Mouse (Mus musculus) neutrophil, adult 5-6 weeks (primary cell): Measurements from ENCODE around the gene C3. TPM values are rescaled to one million over a fixed set of nuclear protein-coding genes. Genes with fewer than 3 reads are reported as not detected.

ENCODE experiments used
- ATAC-seq: fragments of 151-379, 151-347 bp; 2 replicates; pipeline ENCODE4 v1.8.0; 2017; ENCODE audit warnings: mild to moderate bottlenecking, moderate TSS enrichment; ENCODE audit not compliant: insufficient number of reproducible peaks, poor library complexity, low FRiP score, severe bottlenecking; ENCODE audit errors: extremely low read depth
- total RNA-seq: library from RNA; stranded (forward); fragments of 200-1000 nt; gene quantifications from 2 replicates; pipeline ENCODE4 v1.2.3, GENCODE M21; 2017

Gene C3
- total RNA-seq, 1 experiment from 2014 or later, result 164 TPM

- ATAC-seq, result no peak
These were observed 39.3 kb downstream of the C3 start for GRCm38 (mm10) chr17:57188510-57189192.

- no peak for ATAC-seq
These were observed 42.3 kb downstream of the C3 start for GRCm38 (mm10) chr17:57185641-57186040.

DNA sequence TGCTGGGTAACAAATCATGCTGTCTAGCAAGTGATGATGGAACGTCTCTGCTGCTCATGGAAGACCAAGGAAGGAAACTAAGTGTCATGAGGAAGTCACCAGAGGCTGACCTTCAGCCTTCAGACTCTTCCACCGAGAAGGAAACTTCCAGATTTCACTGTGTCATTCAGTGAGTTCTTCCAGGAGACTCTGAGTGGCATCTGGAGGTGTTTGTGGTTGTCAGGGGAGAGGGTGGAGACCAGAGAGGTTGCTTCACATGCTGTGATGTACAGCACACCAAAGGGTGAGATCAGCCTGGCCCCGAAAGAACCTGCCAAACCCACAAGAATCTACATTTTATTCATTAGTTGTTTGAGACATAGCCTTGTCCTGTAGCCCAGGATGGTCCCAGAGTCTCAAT lies 45.1 kb downstream of the C3 start:
- peak; percentile 25; the same call in 1 of the 2 replicates for ATAC-seq

GRCm38 (mm10) chr17:57180363-57180762 lies 47.6 kb downstream of the C3 start:
- ATAC-seq, result peak; percentile 73

DNA sequence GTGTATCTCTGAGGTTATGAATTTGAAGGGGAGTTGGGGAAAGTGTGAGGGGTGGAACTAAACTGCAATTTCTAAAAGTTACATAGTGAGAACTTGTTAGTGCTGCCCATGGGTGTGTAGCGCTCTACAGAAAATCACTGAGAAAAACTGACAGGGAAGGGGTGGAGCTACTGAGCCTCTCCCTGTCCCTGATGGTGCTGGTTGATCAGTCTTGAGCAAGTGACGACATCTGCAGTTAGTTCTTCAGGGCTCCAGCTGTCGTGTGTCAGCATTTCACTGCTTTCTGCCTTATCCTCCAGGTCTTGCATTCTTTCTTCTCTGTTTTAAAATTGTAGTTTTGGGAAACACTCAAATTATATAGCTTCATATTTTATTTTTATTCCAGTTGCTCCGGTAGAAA lies 54.6 kb downstream of the C3 start:
- no peak for ATAC-seq

DNA sequence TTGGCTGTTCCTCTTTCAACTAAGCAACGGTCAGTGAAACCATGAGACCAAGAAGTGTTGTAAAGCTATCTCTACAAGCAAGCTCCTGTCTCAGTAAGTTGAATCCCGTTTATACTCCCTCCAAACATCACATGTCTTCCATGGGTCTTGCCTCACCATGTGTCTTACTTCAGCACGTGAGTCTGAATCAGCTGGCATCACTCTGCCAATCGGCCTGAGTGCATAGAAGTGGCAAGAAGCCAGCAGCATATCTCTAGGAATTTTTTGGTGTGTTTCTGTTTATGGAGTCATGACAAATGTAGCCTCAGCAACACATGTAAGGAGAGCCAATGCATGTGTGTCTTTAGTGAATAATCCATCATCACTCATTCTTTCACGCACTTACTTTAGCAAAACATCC lies 55.6 kb downstream of the C3 start:
- no peak for ATAC-seq

DNA sequence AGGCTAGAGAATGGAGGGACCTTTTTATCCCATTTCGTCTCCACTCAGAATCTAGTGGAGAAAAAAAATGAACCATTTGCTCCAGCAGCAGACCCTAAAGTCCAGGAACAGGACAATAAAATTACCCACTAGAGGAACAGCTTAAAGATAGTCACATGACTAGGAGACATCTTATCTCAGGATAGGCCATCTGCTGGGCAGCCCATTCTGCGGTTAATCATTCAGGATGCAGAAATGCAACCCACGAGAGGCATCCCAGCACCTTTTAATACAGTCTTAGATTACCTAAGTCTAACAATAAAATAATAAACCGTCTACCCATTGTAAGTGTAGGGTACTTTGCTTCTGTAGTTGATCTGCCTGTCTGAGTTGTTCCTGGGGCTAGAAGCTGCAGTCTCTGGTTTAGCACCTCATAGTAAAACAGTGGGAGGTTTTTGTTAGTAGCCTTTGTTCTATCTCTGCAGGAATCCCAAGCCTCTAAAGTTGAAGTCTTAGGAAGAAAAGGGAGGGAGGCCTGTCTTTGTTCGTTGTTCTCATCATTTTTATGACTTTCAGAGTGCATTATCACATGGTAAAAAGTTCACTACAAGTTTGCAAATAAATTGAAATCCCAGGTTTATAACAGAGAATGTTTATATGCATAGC lies 57.2 kb downstream of the C3 start:
- ATAC-seq, result no peak

- ATAC-seq, result peak; percentile 74
These were observed 60.8 kb downstream of the C3 start for GRCm38 (mm10) chr17:57166800-57167791.

Other genes starting within 250 kb of the C3 start
- not detected in 2 replicates for gene Acer1, start 246.0 kb downstream of the C3 start, total RNA-seq
- gene Clpp, start 237.8 kb downstream of the C3 start, total RNA-seq, result 23.0 and 28.9 TPM in 2 replicates
- 10.6 and 17.9 TPM in 2 replicates for gene Alkbh7, start 230.8 kb downstream of the C3 start, total RNA-seq
- gene Pspn, start 228.1 kb downstream of the C3 start, total RNA-seq, result not detected in 2 replicates
- gene Gtf2f1, start 216.8 kb downstream of the C3 start, total RNA-seq, result 56.5 and 56.7 TPM in 2 replicates
- gene Gm17949, start 216.7 kb downstream of the C3 start, total RNA-seq, result not detected in 2 replicates
- gene Khsrp, start 196.6 kb downstream of the C3 start, total RNA-seq, result 54.5 and 58.2 TPM in 2 replicates
- gene Slc25a41, start 186.5 kb downstream of the C3 start, total RNA-seq, result not detected in 2 replicates
- 3.3 TPM in 2 replicates for gene Crb3, start 169.0 kb downstream of the C3 start, total RNA-seq
- 3.4 and 3.6 TPM in 2 replicates for gene Slc25a23, start 168.3 kb downstream of the C3 start, total RNA-seq
- 145 and 158 TPM in 2 replicates for gene Dennd1c, start 149.6 kb downstream of the C3 start, total RNA-seq
- gene Tubb4a, start 140.4 kb downstream of the C3 start, total RNA-seq, result 0.37 and 0.70 TPM in 2 replicates
- gene Tnfsf9, start 122.8 kb downstream of the C3 start, total RNA-seq, result 1.7 and 2.0 TPM in 2 replicates
- gene Cd70, start 78.4 kb downstream of the C3 start, total RNA-seq, result not detected in 2 replicates
- 79.1 and 86.9 TPM in 2 replicates for gene Tnfsf14, start 34.0 kb downstream of the C3 start, total RNA-seq
- gene Gpr108, start 20.3 kb upstream of the C3 start, total RNA-seq, result 26.2 and 34.1 TPM in 2 replicates
- 3.4 and 4.1 TPM in 2 replicates for gene Trip10, start 21.3 kb upstream of the C3 start, total RNA-seq
- 373 and 377 TPM in 2 replicates for gene Vav1, start 51.0 kb upstream of the C3 start, total RNA-seq
- 62.1 and 63.0 TPM in 2 replicates for gene Adgre1, start 130.6 kb upstream of the C3 start, total RNA-seq